Mouse (Mus musculus) MEL (cell line): ENCODE results near the gene Hist1h2ac. TPM values are rescaled to one million over a fixed set of nuclear protein-coding genes. Genes with fewer than 3 reads are reported as not detected.

Experiments used
- DNase-seq: peaks from one replicate; pipeline ENCODE4 v3.0.0; 2011; ENCODE audit warnings: low read depth, low spot score
- H3K27ac ChIP-seq: 2 replicates; pipeline ENCODE4 v1.5.1; 2012; ENCODE audit warnings: low read depth, mild to moderate bottlenecking, control low read depth, low read length, moderate library complexity; ENCODE audit not compliant: control insufficient read depth
- H3K27me3 ChIP-seq, 2 experiments: fragments of 150-350 bp in 1 of 2; sonication (generic) in 1 of 2; 2 replicates each; pipeline ENCODE4 v1.6.1; 2012; ENCODE audit warnings: low read length in 2 of 2, mild to moderate bottlenecking in 2 of 2, improper control_type of control experiment in 1 of 2, moderate library complexity in 1 of 2; ENCODE audit not compliant: insufficient read depth in 2 of 2, control insufficient read depth in 1 of 2
- H3K36me3 ChIP-seq, 2 experiments: 2 replicates each; pipeline ENCODE4 v1.6.1; 2012 to 2014; ENCODE audit warnings: low read length in 2 of 2, improper control_type of control experiment in 1 of 2, inconsistent platforms in 1 of 2, mild to moderate bottlenecking in 1 of 2; ENCODE audit not compliant: insufficient read depth in 2 of 2, control insufficient read depth in 1 of 2
- H3K4me1 ChIP-seq, 2 experiments: fragments of 150-350 bp in 1 of 2; sonication (generic) in 1 of 2; 2 replicates each; pipeline ENCODE4 v1.6.1; 2012; ENCODE audit warnings: low read length in 2 of 2, improper control_type of control experiment in 1 of 2, mild to moderate bottlenecking in 1 of 2; ENCODE audit not compliant: insufficient read depth in 2 of 2, control insufficient read depth in 1 of 2
- H3K4me3 ChIP-seq, 2 experiments: fragments of 150-350 bp in 1 of 2; sonication (generic) in 1 of 2; 2 replicates each; pipeline ENCODE4 v1.5.1; 2012; ENCODE audit warnings: low read depth in 2 of 2, low read length in 2 of 2, mild to moderate bottlenecking in 2 of 2, moderate library complexity in 2 of 2, control low read depth in 1 of 2, improper control_type of control experiment in 1 of 2; ENCODE audit not compliant: control insufficient read depth in 1 of 2, insufficient read depth in 1 of 2
- H3K79me2 ChIP-seq: 2 replicates; pipeline ENCODE4 v1.6.1; 2012; ENCODE audit warnings: mild to moderate bottlenecking, low read length, moderate library complexity; ENCODE audit not compliant: control insufficient read depth, poor library complexity, insufficient read depth
- H3K9ac ChIP-seq: 2 replicates; pipeline ENCODE4 v1.6.1; 2012; ENCODE audit warnings: low read depth, mild to moderate bottlenecking, control low read depth, low read length, moderate library complexity; ENCODE audit not compliant: control insufficient read depth, poor library complexity, severe bottlenecking
- H3K9me3 ChIP-seq: fragments of 150-350 bp; sonication (generic); replicated peaks from 2 replicates; pipeline ENCODE4 v1.6.1; 2012; ENCODE audit warnings: mild to moderate bottlenecking, low read length, improper control_type of control experiment, moderate library complexity; ENCODE audit not compliant: insufficient read depth
- E2F4 ChIP-seq: IDR thresholded peaks from 2 replicates; pipeline ENCODE4 v1.6.1; 2011; ENCODE audit warnings: low read depth, low read length, improper control_type of control experiment, borderline replicate concordance
- ETS1 ChIP-seq: IDR thresholded peaks from 2 replicates; pipeline ENCODE4 v1.6.1; 2012; ENCODE audit warnings: low read depth, mild to moderate bottlenecking, inconsistent platforms, low read length, improper control_type of control experiment, moderate library complexity
- GABPA ChIP-seq: IDR thresholded peaks from 2 replicates; pipeline ENCODE4 v1.6.1; 2012; ENCODE audit warnings: low read depth, mild to moderate bottlenecking, inconsistent platforms, low read length, improper control_type of control experiment, moderate library complexity
- GATA1 ChIP-seq: IDR thresholded peaks from 2 replicates; pipeline ENCODE4 v1.6.1; 2011; ENCODE audit warnings: low read depth, low read length, improper control_type of control experiment
- HCFC1 ChIP-seq: IDR thresholded peaks from 2 replicates; pipeline ENCODE4 v1.6.1; 2012; ENCODE audit warnings: low read depth, mild to moderate bottlenecking, inconsistent platforms, low read length, improper control_type of control experiment, moderate library complexity
- JUND ChIP-seq: IDR thresholded peaks from 2 replicates; pipeline ENCODE4 v1.6.1; 2011; ENCODE audit warnings: low read depth, mild to moderate bottlenecking, improper control_type of control experiment, low read length
- KAT2A ChIP-seq: conservative IDR thresholded peaks from 2 replicates; pipeline ENCODE4 v1.6.1; 2012; ENCODE audit warnings: low read depth, low read length, improper control_type of control experiment, inconsistent platforms
- MXI1 ChIP-seq: IDR thresholded peaks from 2 replicates; pipeline ENCODE4 v1.6.1; 2011; ENCODE audit warnings: mild to moderate bottlenecking, low read depth, low read length, improper control_type of control experiment
- MYB ChIP-seq: IDR thresholded peaks from 2 replicates; pipeline ENCODE4 v1.6.1; 2011; ENCODE audit warnings: mild to moderate bottlenecking, low read depth, low read length, improper control_type of control experiment
- POLR2AphosphoS5 ChIP-seq: IDR thresholded peaks from 2 replicates; pipeline ENCODE4 v1.6.1; 2012; ENCODE audit warnings: low read depth, borderline replicate concordance, mild to moderate bottlenecking, inconsistent platforms, low read length, moderate library complexity, mixed read lengths
- RCOR1 ChIP-seq: IDR thresholded peaks from 2 replicates; pipeline ENCODE4 v1.6.1; 2012; ENCODE audit warnings: low read depth, mild to moderate bottlenecking, inconsistent platforms, low read length, improper control_type of control experiment
- SMC3 ChIP-seq: IDR thresholded peaks from 2 replicates; pipeline ENCODE4 v1.6.1; 2011; ENCODE audit warnings: low read depth, low read length, improper control_type of control experiment
- TBP ChIP-seq: IDR thresholded peaks from 2 replicates; pipeline ENCODE4 v1.8.0; 2011; ENCODE audit warnings: low read depth, low read length, improper control_type of control experiment
- TCF12 ChIP-seq: IDR thresholded peaks from 2 replicates; pipeline ENCODE4 v1.6.1; 2014; ENCODE audit warnings: low read depth, mild to moderate bottlenecking, inconsistent platforms, low read length, improper control_type of control experiment, moderate library complexity
- UBTF ChIP-seq: IDR thresholded peaks from 2 replicates; pipeline ENCODE4 v1.6.1; 2012; ENCODE audit warnings: low read depth, mild to moderate bottlenecking, inconsistent platforms, low read length, improper control_type of control experiment, moderate library complexity, borderline replicate concordance; ENCODE audit not compliant: insufficient read depth
- USF2 ChIP-seq, 2 experiments: IDR thresholded peaks; 2 replicates each; pipeline ENCODE4 v1.6.1; 2011 to 2012; ENCODE audit warnings: improper control_type of control experiment in 2 of 2, low read length in 2 of 2, borderline replicate concordance in 1 of 2, inconsistent platforms in 1 of 2, low read depth in 1 of 2, mild to moderate bottlenecking in 1 of 2; ENCODE audit not compliant: insufficient read depth in 1 of 2
- ZC3H11A ChIP-seq: IDR thresholded peaks from 2 replicates; pipeline ENCODE4 v1.6.1; 2012; ENCODE audit warnings: low read depth, mild to moderate bottlenecking, inconsistent platforms, low read length, improper control_type of control experiment
- polyA plus RNA-seq, 2 experiments: library from polyadenylated mRNA; stranded (reverse) in 1 of 2; unstranded in 1 of 2; fragments of >175 nt in 1 of 2; fragments of >200 nt in 1 of 2; gene quantifications; 2 replicates each; pipeline versions ENCODE4 v1.2.1 to v1.2.4; 2012; ENCODE audit warnings: low replicate concordance in 2 of 2, low read depth in 1 of 2; ENCODE audit not compliant: insufficient read length in 2 of 2, insufficient read depth in 1 of 2, missing spikeins in 1 of 2
- total RNA-seq: library from RNA; depleted of rRNA; stranded (reverse); fragments of 300-350 nt; gene quantifications from 2 replicates; pipeline ENCODE4 v1.2.3, GENCODE M21; 2012

Gene Hist1h2ac
- total and polyA plus RNA-seq, 3 experiments, result 0.15 to 123 TPM; not detected in 1

- H3K27me3 ChIP-seq, result no peaks in the 10 kb centered on the region
- H3K4me3 ChIP-seq, result no peak overlapping the region
- H3K79me2 ChIP-seq, result no peaks in the 10 kb centered on the region
- no peak for TF ChIP-seq UBTF
- DNase-seq, result no peak
- no peak overlapping the region for H3K27ac ChIP-seq
- H3K36me3 ChIP-seq, result peaks cover 0 to 13% of the 10 kb centered on the region in 2 experiments; a peak in 2 of 4 replicates
- H3K9ac ChIP-seq, result no peak overlapping the region
- H3K4me1 ChIP-seq, result peaks cover 2 to 16% of the 10 kb centered on the region in 2 experiments
- no peaks in the 10 kb centered on the region for H3K9me3 ChIP-seq
These were observed 26.1 kb upstream of the Hist1h2ac start for GRCm38 (mm10) chr13:23709714-23710373.

DNA sequence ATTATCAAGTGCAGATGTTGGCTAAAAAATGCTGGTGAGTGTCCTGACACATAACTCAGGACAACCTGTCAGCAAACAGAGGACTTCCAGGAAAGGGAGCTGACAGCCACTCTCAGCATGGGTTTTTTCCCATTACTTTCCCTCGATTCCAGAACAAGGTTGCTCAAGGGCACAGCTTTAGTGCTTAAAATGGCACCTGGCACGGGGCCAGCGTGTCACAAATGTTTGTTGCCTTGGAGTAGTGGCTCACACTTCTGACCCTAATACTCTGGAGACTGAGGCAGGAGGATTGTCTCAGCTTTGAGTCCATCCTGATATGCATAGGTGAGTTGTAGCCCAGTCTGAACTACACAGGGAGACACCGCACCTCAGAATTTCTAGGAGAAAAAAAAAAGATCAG, 24.9 kb upstream of the Hist1h2ac start:
- H3K4me1 ChIP-seq, result peaks cover 0 to 14% of the 10 kb centered on the region in 2 experiments
- no peak for TF ChIP-seq ZC3H11A
- TF ChIP-seq POLR2AphosphoS5, result no peak
- TF ChIP-seq KAT2A, result no peak
- no peak for TF ChIP-seq TCF12
- TF ChIP-seq GABPA, result no peak
- TF ChIP-seq SMC3, result no peak
- no peak for TF ChIP-seq MYB
- TF ChIP-seq GATA1, result no peak
- no peak for TF ChIP-seq JUND
- TF ChIP-seq RCOR1, result no peak
- TF ChIP-seq TBP, result no peak
- TF ChIP-seq HCFC1, result no peak
- TF ChIP-seq MXI1, result no peak
- TF ChIP-seq USF2 (IDR thresholded peaks at IDR 0.05; ENCODE audit: borderline replicate concordance in 1 of 2, insufficient read depth in 1 of 2, low read depth in 1 of 2, low read length in 2 of 2), result no peak
- no peak for TF ChIP-seq E2F4
- TF ChIP-seq ETS1, result no peak
- H3K9ac ChIP-seq, result no peak overlapping the region
- no peak for DNase-seq
- H3K4me3 ChIP-seq, result no peak overlapping the region
- H3K27me3 ChIP-seq, result no peaks in the 10 kb centered on the region
- no peak overlapping the region for H3K27ac ChIP-seq
- H3K36me3 ChIP-seq, result peaks cover 0 to 12% of the 10 kb centered on the region in 2 experiments; a peak in 2 of 4 replicates
- no peaks in the 10 kb centered on the region for H3K79me2 ChIP-seq
- H3K9me3 ChIP-seq, result no peaks in the 10 kb centered on the region
